Mouse (Mus musculus) left cerebral cortex, adult 8-10 months (tissue): ENCODE results near the gene Hoxb2. TPM values are rescaled to one million over a fixed set of nuclear protein-coding genes. Genes with fewer than 3 reads are reported as not detected.

Source experiments
- DNase-seq, 2 experiments: peaks; one replicate each; pipeline ENCODE4 v3.0.0; 2022; ENCODE audit warnings: low spot score in 2 of 2
- total RNA-seq, 4 experiments: library from RNA; stranded (reverse); gene quantifications; 2 replicates each; pipeline ENCODE4 v1.2.4; 2022

Gene Hoxb2
- total RNA-seq, 4 experiments from 2014 or later, result not detected

GRCm38 (mm10) chr11:96334998-96335397 lies 15.3 kb upstream of the Hoxb2 start:
- no peak for DNase-seq

DNA sequence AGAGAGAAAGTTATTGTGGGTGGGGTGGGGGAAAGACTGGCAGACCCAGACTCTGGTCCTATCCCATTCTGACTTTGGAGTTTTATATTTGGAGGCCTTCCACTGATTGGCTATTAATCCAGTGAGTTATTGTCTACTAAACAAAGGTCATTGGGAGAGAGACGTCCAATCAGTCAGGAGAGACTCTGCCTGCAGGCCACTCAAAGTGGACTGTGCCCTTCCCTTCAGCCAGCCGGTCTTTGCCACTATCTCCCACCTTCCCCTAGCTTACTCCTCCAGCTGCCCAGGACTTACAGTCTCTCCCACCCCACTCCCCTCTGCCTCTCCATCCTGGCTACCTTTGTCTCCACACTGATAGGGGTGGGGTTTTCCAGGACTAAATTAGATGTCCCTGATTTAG lies 13.7 kb upstream of the Hoxb2 start:
- no peak for DNase-seq

DNA sequence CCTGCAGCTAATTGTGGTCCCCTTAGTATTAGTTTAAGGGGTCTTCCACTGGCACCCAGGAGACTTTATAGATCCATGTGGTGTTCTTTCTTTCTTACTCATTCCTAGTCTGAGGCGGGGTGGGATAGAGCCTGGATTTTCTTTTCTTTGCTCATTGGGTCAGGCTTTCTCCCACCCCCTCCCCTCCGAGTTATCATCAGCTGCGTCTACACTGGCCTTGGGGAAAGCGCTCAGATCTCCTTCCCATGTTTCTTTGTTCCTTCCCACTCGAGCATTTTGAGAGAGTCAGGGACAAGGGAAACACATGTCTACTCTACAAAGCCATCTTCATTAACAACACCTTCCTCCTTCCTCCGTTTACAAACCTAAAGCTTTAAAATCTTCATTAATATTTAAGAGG lies 13.3 kb upstream of the Hoxb2 start:
- no peak for DNase-seq

DNA sequence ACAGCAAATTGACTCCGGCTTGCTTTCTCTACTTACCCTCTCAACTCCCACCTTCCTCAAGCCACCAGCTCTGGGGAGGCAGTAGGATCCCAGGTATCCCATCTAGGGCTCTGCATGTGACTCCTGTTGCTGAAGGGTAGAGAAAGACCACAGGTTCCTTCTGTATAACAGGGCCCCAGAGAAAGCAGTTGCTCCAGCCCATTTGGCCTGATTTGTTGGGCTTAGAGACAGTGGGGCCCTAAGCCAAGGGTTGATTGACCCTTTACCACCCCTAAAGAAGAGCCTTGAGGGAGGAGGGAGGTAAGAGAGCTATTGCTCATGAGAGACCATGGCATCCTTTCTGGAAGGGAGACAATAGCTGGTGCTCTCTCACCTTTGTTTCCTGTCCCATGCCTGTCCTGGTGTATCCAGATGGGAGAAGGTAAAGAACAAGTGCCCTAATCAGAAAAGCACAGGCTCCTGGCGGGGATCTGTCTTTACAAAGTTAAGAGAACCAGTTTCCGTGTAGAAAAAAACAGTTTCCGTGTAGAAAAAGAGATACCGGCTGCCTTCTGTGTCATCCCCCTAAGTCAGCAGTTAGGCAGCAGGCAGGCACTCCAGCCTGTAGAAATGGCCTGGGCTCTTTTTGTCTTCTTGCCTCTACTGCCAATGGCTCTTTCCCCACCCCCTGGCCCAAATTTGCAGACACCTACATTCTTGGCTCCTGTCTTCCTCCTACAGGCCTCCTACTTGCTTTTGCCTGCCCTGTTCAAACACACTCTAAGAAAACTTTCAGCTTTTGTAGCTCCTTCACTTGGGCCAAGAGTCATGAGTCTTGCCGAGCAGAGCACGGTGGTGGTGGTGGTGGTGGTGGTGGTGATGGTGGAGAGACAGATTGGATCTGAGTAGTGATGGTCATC lies 11.1 kb upstream of the Hoxb2 start:
- DNase-seq, result no peak

- DNase-seq, result no peak
These were observed 9.5 kb upstream of the Hoxb2 start for GRCm38 (mm10) chr11:96340698-96341365.

DNA sequence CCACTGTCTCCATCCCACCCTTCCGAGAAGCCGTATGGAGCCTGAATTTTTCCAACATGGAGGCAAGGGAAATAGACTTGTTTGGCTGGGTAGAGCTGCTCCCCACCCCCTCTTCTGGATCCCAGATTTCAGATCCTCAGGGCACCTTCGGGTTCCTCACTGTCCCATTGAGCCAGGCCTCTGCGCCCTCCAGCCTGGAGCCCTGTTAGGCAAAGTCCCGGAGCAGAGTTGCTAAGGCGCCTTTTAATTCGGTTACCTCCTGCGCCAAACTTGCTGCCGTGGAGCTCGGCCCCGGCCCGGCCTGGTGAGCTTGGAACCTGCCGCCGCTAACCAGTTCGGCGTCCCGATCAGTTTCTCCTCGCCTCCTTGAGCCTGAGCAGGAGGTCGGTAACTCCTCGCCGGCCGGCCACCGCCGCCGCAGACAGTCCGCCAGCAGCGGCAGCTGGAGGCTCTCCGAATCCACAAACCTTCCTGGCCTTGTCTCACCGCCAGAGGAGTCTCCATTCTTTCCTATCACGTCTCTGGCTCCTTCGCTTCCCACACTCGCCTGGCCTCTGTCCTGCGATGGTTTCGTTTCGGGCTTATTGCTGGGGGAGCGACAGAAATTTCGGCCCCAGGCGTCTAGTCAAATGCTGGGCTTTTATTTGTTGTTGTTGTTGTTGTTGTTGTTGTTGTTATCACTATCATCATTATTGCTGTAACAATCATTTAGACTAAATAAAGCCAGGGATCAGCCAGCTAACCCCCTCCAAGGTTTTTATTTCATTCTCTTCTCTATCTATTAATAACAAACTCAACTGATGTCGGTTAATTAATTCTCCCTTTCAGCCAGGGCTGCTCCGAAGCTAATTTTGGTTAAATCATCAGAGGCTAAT lies 8.4 kb upstream of the Hoxb2 start:
- DNase-seq, result no peak

GRCm38 (mm10) chr11:96342576-96342930 lies 7.8 kb upstream of the Hoxb2 start:
- DNase-seq, result no peak

- DNase-seq, result no peak
These were observed 7.0 kb upstream of the Hoxb2 start for GRCm38 (mm10) chr11:96343206-96343745.

DNA sequence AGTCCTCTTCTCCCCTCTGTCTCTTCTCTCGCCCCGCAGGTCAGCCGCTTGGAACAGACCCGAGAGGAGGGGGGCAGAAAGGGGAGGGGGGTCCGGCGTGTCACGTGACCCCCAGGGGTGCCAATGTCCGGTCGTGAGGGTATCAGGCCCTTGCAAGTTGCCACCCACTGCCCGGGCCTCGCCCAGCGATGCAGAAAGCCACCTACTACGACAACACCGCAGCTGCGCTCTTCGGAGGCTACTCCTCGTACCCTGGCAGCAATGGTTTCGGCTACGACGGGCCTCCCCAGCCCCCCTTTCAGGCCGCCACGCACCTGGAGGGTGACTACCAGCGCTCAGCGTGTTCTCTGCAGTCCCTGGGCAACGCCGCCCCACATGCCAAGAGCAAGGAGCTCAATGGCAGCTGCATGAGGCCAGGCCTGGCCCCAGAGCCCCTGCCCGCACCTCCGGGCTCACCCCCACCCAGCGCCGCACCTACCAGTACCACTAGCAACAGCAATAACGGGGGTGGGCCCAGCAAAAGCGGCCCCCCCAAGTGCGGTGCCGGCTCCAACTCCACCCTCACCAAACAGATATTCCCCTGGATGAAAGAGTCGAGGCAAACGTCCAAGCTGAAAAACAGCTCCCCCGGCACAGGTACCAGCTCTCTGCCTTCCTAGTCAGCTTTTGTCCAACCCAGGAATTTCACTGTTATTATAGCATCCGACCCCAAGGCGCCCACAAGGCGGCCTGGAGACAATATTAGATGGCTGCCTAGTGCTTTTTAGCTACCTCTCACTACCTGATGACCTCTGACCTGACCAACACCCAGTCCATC lies 6.1 kb upstream of the Hoxb2 start:
- no peak for DNase-seq

DNA sequence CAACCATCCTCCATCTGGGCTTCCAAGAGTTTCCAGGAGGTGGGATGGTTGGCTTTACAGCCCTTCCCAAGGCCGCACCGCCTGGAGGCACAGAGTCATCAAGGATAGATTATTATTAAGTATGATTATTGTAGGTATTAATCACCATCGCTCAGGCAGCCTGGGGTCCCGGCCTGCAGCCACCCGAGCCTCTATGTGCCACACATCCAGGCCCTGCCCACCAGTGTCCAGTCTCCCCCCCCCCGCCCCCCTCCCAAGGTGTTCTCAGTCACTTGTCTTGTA lies 5.5 kb upstream of the Hoxb2 start:
- no peak for DNase-seq

- no peak for DNase-seq
These were observed 5.0 kb upstream of the Hoxb2 start for GRCm38 (mm10) chr11:96345220-96345892.

DNA sequence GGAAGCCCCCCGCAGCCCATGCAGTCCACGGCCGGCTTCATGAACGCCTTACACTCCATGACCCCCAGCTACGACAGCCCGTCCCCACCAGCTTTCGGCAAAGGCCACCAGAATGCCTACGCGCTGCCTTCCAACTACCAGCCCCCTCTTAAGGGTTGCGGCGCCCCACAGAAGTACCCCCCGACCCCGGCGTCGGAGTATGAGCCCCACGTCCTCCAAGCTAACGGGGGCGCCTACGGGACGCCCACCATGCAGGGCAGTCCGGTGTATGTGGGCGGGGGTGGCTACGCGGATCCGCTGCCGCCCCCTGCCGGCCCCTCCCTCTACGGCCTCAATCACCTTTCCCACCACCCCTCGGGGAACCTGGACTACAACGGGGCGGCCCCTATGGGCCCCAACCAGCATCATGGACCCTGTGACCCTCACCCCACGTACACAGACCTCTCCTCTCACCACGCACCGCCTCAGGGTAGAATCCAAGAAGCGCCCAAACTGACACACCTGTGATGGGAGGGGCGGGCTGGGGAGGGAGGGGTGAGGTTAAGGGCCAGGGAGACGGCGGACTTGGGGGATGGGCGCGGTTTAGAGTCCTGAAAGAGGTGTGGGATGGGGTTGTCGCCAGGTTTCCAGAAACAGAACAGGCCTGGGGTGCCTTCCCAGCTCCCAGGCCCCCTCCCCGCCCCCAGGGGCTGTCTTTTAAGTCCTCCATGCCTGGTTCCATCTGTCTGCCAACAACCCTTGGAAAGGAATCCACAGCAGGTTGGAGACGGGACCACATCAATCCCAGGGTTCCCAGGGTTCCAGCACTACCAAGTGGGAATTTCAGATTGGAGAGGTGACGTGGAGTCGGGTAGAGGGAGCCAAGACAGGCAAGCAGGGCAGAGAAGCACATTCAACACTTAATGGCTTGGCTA lies 4.2 kb upstream of the Hoxb2 start:
- DNase-seq, result no peak

DNA sequence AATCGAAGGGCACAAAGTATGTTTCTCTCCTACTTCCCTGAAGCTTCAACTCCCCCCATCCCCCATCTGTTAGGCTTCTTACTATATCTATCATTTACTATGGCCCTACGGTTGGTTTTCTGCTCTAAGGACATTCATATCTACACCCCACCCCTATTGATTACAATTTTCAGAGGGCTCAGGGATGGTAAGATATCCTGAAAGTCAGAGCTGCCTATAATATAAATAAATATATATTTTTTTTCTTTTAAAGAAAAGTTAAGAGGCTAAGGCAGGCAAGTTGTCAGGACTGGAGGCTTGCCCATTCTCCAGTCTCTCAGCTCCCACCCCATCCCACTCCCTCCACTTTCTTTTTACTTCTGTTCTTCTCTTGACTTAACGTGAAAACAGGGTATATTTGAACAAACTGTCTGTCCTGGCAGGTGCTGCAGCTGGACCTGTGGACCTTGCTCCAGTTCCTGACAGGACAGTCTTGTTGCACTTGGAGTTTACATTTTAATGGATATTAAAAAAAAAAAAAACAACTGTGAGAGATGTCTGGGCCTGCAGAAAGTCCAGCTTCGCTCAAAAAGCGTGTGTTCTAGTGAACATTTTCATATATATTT lies 3.3 kb upstream of the Hoxb2 start:
- DNase-seq, result no peak

- DNase-seq, result no peak
These were observed 2.6 kb upstream of the Hoxb2 start for GRCm38 (mm10) chr11:96347717-96348116.

DNA sequence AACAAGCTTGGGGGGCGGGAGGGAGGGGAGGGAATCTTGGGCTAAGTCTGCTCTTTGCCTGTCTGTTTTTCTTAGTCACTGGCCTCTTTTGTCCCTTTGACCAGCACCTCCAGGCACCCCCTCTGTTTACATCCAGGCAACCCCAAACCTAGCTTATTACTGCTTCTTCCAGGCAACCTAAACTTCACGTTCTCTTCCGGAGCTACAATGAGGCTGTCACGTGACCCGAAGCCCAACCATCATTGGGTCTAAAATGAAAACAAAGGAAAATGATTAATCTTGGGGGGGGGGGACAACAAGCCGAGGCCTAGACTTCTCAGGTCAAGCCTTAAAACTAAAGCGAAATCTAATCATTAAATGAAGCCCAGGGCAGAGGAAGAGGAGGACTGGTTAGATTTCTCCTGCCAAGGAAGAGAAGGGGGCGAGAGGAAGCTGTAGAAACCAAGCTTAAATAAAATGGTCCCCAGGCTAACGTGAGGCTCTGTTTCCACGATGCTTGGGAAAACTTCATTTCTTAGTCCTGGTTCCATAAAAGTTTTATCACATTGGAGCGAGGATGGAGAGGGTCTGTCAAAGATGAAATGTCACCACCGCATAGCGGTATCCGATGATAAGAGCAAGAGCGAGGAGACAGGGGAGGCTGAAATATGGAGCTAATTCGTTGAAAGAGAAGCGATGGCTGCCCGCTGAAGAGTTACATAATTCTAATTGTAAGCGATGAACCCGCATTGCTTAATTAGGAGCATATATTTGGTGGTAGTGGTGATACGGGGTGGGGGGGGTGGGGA lies 2.0 kb upstream of the Hoxb2 start:
- no peak for DNase-seq

- no peak for DNase-seq
These were observed 1.3 kb upstream of the Hoxb2 start for GRCm38 (mm10) chr11:96348988-96349387.

- no peak for DNase-seq
These were observed 609 bp upstream of the Hoxb2 start for GRCm38 (mm10) chr11:96349491-96350340.
